Mouse (Mus musculus) liver, embryonic 13.5 days (tissue): ENCODE measurements around the gene Tmem95. TPM values are rescaled to one million over a fixed set of nuclear protein-coding genes. Genes with fewer than 3 reads are reported as not detected.
A peak's percentile ranks its signal among the peaks of the same experiment; 100 is the strongest.
"Not testable (repeated sequence)": the region's sequence is repeated elsewhere in the genome, so short reads cannot be mapped to it uniquely, and the experiment has no call there.

ENCODE experiments used
- ATAC-seq: fragments of 200-750 bp; cut with Nextera tagmentation; 2 replicates; pipeline ENCODE4 v1.8.0; 2017; ENCODE audit warnings: low read depth, mild to moderate bottlenecking, moderate number of reproducible peaks, moderate library complexity
- DNase-seq: peaks from one replicate; pipeline ENCODE4 v3.0.0; 2022
- H3K27ac ChIP-seq: fragments of 300-500 bp; sonication (generic); 2 replicates; pipeline ENCODE4 v1.5.1; 2015; ENCODE audit warnings: moderate library complexity, mild to moderate bottlenecking, inconsistent platforms
- H3K27me3 ChIP-seq: fragments of 300-500 bp; sonication (generic); 2 replicates; pipeline ENCODE4 v1.6.1; 2015; ENCODE audit warnings: mild to moderate bottlenecking, inconsistent platforms
- H3K36me3 ChIP-seq: fragments of 300-500 bp; sonication (generic); 2 replicates; pipeline ENCODE4 v1.6.1; 2015; ENCODE audit warnings: mild to moderate bottlenecking, inconsistent platforms
- H3K4me1 ChIP-seq: fragments of 300-500 bp; sonication (generic); replicated peaks from 2 replicates; pipeline ENCODE4 v1.6.1; 2015; ENCODE audit warnings: inconsistent platforms
- H3K4me2 ChIP-seq: fragments of 300-500 bp; sonication (generic); 2 replicates; pipeline ENCODE4 v1.6.1; 2015; ENCODE audit warnings: inconsistent platforms, mild to moderate bottlenecking, moderate library complexity
- H3K4me3 ChIP-seq: fragments of 300-500 bp; sonication (generic); replicated peaks from 2 replicates; pipeline ENCODE4 v1.5.1; 2015; ENCODE audit warnings: mild to moderate bottlenecking, inconsistent platforms
- H3K9ac ChIP-seq: fragments of 300-500 bp; sonication (generic); 2 replicates; pipeline ENCODE4 v1.6.1; 2015; ENCODE audit warnings: mild to moderate bottlenecking, inconsistent platforms
- H3K9me3 ChIP-seq: fragments of 300-500 bp; sonication (generic); replicated peaks from 2 replicates; pipeline ENCODE4 v1.6.1; 2016; ENCODE audit warnings: inconsistent platforms
- WGBS: fragments of 180-500 bp; shearing (Covaris S2); methylation state at CpG from one replicate; pipeline ENCODE4 v1.1.7; 2015; ENCODE audit not compliant: insufficient replicate concordance; 5-methylcytosine and 5-hydroxymethylcytosine counted together
- polyA plus RNA-seq: library from polyadenylated mRNA; unstranded; fragments of >200 nt; fragmentation: Nextera tagmentation; extraction: Ambion mirVana; gene quantifications from 2 replicates; pipeline ENCODE4 v1.2.1, GENCODE M21; 2015

Gene Tmem95
- polyA plus RNA-seq, 1 experiment from 2014 or later, result not detected

GRCm38 (mm10) chr11:69916652-69917378 lies 39.0 kb upstream of the Tmem95 start:
- DNase-seq, H3K27me3 ChIP-seq, H3K9me3 ChIP-seq, ATAC-seq: not testable (repeated sequence)
- Histone ChIP-seq H3K4me2 (peak overlapping the region; percentile 98), H3K27ac (peak overlapping the region; percentile 99), H3K4me1 (peaks cover 62% of the 10 kb centered on the region), H3K9ac (peak overlapping the region; percentile 99), H3K4me3 (peak overlapping the region; percentile 91), H3K36me3 (peaks cover 67% of the 10 kb centered on the region)
- WGBS, result 20% methylated on average over 7 of the region's 7 CpGs

- Histone ChIP-seq H3K9ac (peak overlapping the region; percentile 99), H3K27ac (peak overlapping the region; percentile 99), H3K4me3 (peak overlapping the region; percentile 91), H3K27me3 (no peaks in the 10 kb centered on the region), H3K9me3 (no peaks in the 10 kb centered on the region), H3K4me2 (peak overlapping the region; percentile 98), H3K4me1 (peaks cover 62% of the 10 kb centered on the region), H3K36me3 (peaks cover 75% of the 10 kb centered on the region)
- WGBS, result 16% methylated on average over 5 of the region's 5 CpGs
- ATAC-seq (peak; percentile 70), DNase-seq (peak; percentile 83)
Observed at GRCm38 (mm10) chr11:69915667-69916627, 38.1 kb upstream of the Tmem95 start.

DNA sequence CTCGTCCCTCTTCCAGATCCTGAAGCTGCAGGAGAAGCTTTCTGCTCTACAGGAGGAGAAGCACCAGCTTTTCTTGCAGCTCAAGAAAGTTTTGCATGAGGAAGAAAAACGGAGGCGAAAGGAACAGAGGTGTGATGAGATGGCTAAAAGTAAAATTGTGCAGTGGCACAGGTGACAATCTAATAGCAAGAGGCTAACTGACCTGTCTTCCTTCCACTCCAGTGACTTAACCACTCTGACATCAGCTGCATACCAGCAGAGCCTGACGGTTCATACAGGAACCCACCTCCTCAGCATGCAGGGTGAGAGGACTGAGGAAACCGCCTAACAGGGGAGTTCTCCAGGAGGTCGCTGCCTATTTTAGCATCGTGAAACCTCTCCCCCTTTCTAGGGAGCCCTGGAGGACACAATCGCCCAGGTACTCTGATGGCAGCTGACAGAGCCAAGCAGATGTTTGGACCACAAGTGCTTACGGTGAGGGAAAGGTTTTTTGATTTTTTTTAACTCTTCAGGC lies 37.2 kb upstream of the Tmem95 start:
- no peak for ATAC-seq
- DNase-seq, result no peak
- H3K27me3 ChIP-seq, result no peaks in the 10 kb centered on the region
- H3K36me3 ChIP-seq, result peaks cover 85% of the 10 kb centered on the region
- H3K9ac ChIP-seq, result peak overlapping the region; percentile 99
- peak overlapping the region; percentile 91 for H3K4me3 ChIP-seq
- H3K4me1 ChIP-seq, result peaks cover 62% of the 10 kb centered on the region
- H3K27ac ChIP-seq, result peak overlapping the region; percentile 99
- H3K9me3 ChIP-seq, result no peaks in the 10 kb centered on the region
- H3K4me2 ChIP-seq, result peak overlapping the region; percentile 98
- 20% methylated on average over 9 of the region's 9 CpGs for WGBS

DNA sequence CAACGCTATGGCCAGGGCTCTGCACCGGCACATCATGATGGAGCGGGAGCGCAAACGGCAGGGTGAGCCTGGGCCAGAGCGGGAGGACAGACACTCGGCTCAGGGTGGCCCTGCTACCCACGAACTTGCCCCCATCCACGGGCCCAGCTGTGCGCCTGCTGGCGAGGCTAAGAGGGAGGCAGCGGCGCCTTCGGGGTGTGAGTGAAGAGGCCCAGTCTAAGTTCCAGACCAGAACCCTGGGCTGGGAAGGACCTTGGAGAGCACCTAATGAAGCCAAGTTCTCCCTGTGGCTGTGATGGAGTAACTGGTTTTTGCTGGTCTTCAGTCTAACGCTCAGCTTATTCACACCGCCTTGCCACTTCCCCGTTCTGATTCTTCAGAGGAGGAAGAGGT lies 36.5 kb upstream of the Tmem95 start:
- Histone ChIP-seq H3K27ac (peak overlapping the region; percentile 99), H3K9ac (peak overlapping the region; percentile 99), H3K9me3 (no peaks in the 10 kb centered on the region), H3K4me1 (peaks cover 60% of the 10 kb centered on the region), H3K4me3 (peak overlapping the region; percentile 91), H3K36me3 (peaks cover 90% of the 10 kb centered on the region), H3K27me3 (no peaks in the 10 kb centered on the region), H3K4me2 (peak overlapping the region; percentile 98)
- ATAC-seq (no peak; the same call in 1 of the 2 replicates), DNase-seq (no peak)
- 1% methylated on average over 17 of the region's 17 CpGs for WGBS

DNA sequence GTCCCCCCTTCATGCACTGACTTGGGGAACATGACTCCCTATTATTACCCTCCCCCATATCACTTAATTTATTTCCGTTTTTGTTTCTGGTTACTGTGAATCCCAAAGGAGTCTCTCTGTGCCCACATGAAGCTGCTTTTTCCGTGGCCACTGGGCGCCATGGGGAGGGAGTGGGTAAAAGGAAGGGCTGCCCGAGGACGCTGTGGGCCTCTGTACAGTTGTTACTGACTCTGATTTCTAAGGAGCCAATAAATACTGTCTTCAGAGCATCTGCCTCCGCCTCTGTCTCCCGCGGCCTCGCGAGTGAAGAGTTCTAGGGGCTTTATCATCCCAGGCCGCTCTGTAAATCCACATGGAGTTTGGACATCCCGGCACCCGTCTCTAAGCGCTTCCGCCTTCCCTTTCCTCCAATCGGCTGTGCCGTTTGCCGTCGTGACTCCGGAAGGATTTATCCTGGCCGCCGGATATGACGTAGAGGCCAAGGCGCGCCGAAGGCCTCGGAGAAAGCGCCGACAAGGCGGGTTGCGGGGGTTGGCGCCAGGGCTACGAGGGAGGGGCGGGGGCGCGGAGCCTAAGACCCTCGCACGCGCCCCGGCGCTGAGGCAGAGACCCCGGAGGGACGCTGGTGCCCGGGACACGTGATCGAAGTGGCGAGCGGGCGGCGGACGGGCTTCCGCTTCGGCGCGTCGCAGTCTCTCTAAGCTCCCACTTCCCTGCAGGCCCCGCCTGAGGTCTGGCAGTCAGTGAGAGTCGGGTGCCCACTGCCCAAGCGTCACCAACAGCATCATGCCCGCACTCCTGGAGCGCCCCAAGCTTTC lies 35.9 kb upstream of the Tmem95 start, which contains the start of gene Gps2:
TSS of gene Gps2 (plus strand) at position 335 of the 818 bp plus-strand sequence.
- DNase-seq, result peak; percentile 85
- no peaks in the 10 kb centered on the region for H3K27me3 ChIP-seq
- peak within 1 kb of the TSS; percentile 98 for H3K4me2 ChIP-seq
- ATAC-seq, result peak; percentile 64
- peak within 1 kb of the TSS; percentile 91 for H3K4me3 ChIP-seq
- peaks cover 90% of the 10 kb centered on the region for H3K36me3 ChIP-seq
- peak within 1 kb of the TSS; percentile 99 for H3K27ac ChIP-seq
- peak within 1 kb of the TSS; percentile 99 for H3K9ac ChIP-seq
- H3K9me3 ChIP-seq, result no peaks in the 10 kb centered on the region
- peaks cover 54% of the 10 kb centered on the region for H3K4me1 ChIP-seq
- under 1% methylated on average over 61 of the region's 61 CpGs for WGBS

- ATAC-seq (no peak), DNase-seq (no peak)
- 75% methylated on average over 15 of the region's 15 CpGs for WGBS
- Histone ChIP-seq H3K9me3 (no peaks in the 10 kb centered on the region), H3K36me3 (peaks cover 90% of the 10 kb centered on the region), H3K4me1 (peaks cover 46% of the 10 kb centered on the region), H3K4me3 (peak overlapping the region; percentile 91), H3K27ac (peak overlapping the region; percentile 99), H3K27me3 (no peaks in the 10 kb centered on the region), H3K4me2 (peak overlapping the region; percentile 98), H3K9ac (peak overlapping the region; percentile 99)
Observed at GRCm38 (mm10) chr11:69912716-69913530, 35.1 kb upstream of the Tmem95 start.

GRCm38 (mm10) chr11:69911701-69912100 lies 33.9 kb upstream of the Tmem95 start:
- Histone ChIP-seq H3K4me2 (no peak overlapping the region), H3K9ac (no peak overlapping the region), H3K4me1 (peaks cover 34% of the 10 kb centered on the region), H3K27me3 (no peaks in the 10 kb centered on the region), H3K36me3 (peaks cover 90% of the 10 kb centered on the region), H3K4me3 (no peak overlapping the region), H3K27ac (no peak overlapping the region), H3K9me3 (no peaks in the 10 kb centered on the region)
- ATAC-seq (no peak), DNase-seq (no peak)
- 83% methylated on average over 6 of the region's 6 CpGs for WGBS

- Histone ChIP-seq H3K27me3 (no peaks in the 10 kb centered on the region), H3K9ac (no peak overlapping the region), H3K27ac (peak overlapping the region; percentile 26; the same call in 1 of the 2 replicates), H3K4me3 (no peak overlapping the region), H3K4me1 (peaks cover 26% of the 10 kb centered on the region), H3K36me3 (peaks cover 90% of the 10 kb centered on the region), H3K9me3 (no peaks in the 10 kb centered on the region), H3K4me2 (no peak overlapping the region)
- ATAC-seq (no peak), DNase-seq (no peak)
- WGBS, result 85% methylated on average over 17 of the region's 17 CpGs
Observed at GRCm38 (mm10) chr11:69910781-69911560, 33.2 kb upstream of the Tmem95 start.

GRCm38 (mm10) chr11:69910177-69910576 lies 32.4 kb upstream of the Tmem95 start:
- Histone ChIP-seq H3K27me3 (no peaks in the 10 kb centered on the region), H3K9me3 (no peaks in the 10 kb centered on the region), H3K36me3 (peaks cover 90% of the 10 kb centered on the region), H3K4me3 (no peak overlapping the region), H3K4me2 (no peak overlapping the region), H3K4me1 (peaks cover 18% of the 10 kb centered on the region), H3K27ac (no peak overlapping the region), H3K9ac (no peak overlapping the region)
- no peak for DNase-seq
- 80% methylated on average over 8 of the region's 8 CpGs for WGBS
- no peak for ATAC-seq
